8 mouse cellular contexts compared by ENCODE assay signal in genomic region chr17:26948316-26949050, GRCm38 (mm10). TPM values are rescaled to one million over a fixed set of nuclear protein-coding genes. Genes with fewer than 3 reads are reported as not detected.
DNase-seq lines count a peak whose midpoint lies in the region; ATAC-seq and TF ChIP-seq lines count a peak whose summit lies in the region.

No protein-coding gene starts in this region.

- no peak for TF ChIP-seq CTCF in ES-Bruce4 (IDR thresholded peaks at IDR 0.05; ENCODE audit: low read depth, low read length)
- TF ChIP-seq CTCF in cortical plate, adult 2 months (IDR thresholded peaks at IDR 0.05; ENCODE audit: extremely low read depth, insufficient read depth, low read length), result no peak

- H3K36me3 ChIP-seq in ES-Bruce4 (ENCODE audit: control insufficient read depth, insufficient read depth, low read length, poor library complexity, severe bottlenecking), result no peaks in the 10 kb centered on the region
- no peaks in the 10 kb centered on the region for H3K36me3 ChIP-seq in heart, embryonic 14.5 days (ENCODE audit: control insufficient read depth, insufficient read depth, low read length)

- H3K27me3 ChIP-seq in ES-Bruce4 (ENCODE audit: control insufficient read depth, insufficient read depth, low read length, poor library complexity, severe bottlenecking), result no peaks in the 10 kb centered on the region; the same call in 1 of the 2 replicates
- H3K27me3 ChIP-seq in heart, embryonic 14.5 days (ENCODE audit: control insufficient read depth, insufficient read depth, low read length), result no peaks in the 10 kb centered on the region

- peak overlapping the region; percentile 72 for H3K4me3 ChIP-seq in ES-Bruce4 (ENCODE audit: low read depth, low read length)
- H3K4me3 ChIP-seq in cortical plate, adult 2 months (ENCODE audit: insufficient read depth, low read length), result peak overlapping the region; percentile 59
- peak overlapping the region; percentile 73 to 79 for H3K4me3 ChIP-seq in heart, embryonic 14.5 days (ENCODE audit: control insufficient read depth in 1 of 2, insufficient read depth in 1 of 2, low read depth in 1 of 2, low read length in 2 of 2)

- WGBS in heart, embryonic 14.5 days, result under 1% methylated on average over 28 of the region's 87 CpGs

- H3K4me1 ChIP-seq in ES-Bruce4 (ENCODE audit: control insufficient read depth, insufficient read depth, low read length), result peaks cover 1% of the 10 kb centered on the region
- peaks cover 13% of the 10 kb centered on the region for H3K4me1 ChIP-seq in cortical plate, adult 2 months (ENCODE audit: control insufficient read depth, insufficient read depth, low read length)
- H3K4me1 ChIP-seq in heart, embryonic 14.5 days (ENCODE audit: control insufficient read depth in 2 of 2, insufficient read depth in 2 of 2, low read length in 2 of 2), result peaks cover 36 to 68% of the 10 kb centered on the region in 2 experiments

- no peak for TF ChIP-seq EP300 in ES-Bruce4 (IDR thresholded peaks at IDR 0.05; ENCODE audit: insufficient read depth, low read depth, low read length)

- H3K27ac ChIP-seq in ES-Bruce4 (ENCODE audit: insufficient read depth, low read length), result no peak overlapping the region
- H3K27ac ChIP-seq in cortical plate, adult 2 months (ENCODE audit: insufficient read depth, low read length), result peak overlapping the region; percentile 91
- H3K27ac ChIP-seq in heart, embryonic 14.5 days (replicated peaks in 1 of 2; ENCODE audit: control insufficient read depth in 1 of 2, insufficient read depth in 1 of 2, low read depth in 2 of 2, low read length in 2 of 2), result peak overlapping the region; percentile 41 to 71; a peak in 2 of 4 replicates

- H3K4me2 ChIP-seq in heart, embryonic 14.5 days (ENCODE audit: low read length), result peak overlapping the region; percentile 97

- ATAC-seq in heart, embryonic 14.5 days (ENCODE audit: insufficient number of reproducible peaks, insufficient read depth, low FRiP score, low read depth), result no peak; the same call in 1 of the 2 replicates

- DNase-seq in cerebellum, adult 11-12 months, result peak; percentile 63
- no peak for DNase-seq in cerebellum, adult 11 months
- DNase-seq in kidney, postnatal 10 days, result peak; percentile 79
- DNase-seq in lung, postnatal 10 days, result peak; percentile 65
- peak; percentile 71 for DNase-seq in right cerebral cortex, postnatal 4 days

- no peak for TF ChIP-seq POLR2A in ES-Bruce4 (IDR thresholded peaks at IDR 0.05; ENCODE audit: insufficient read depth, low read length)
- TF ChIP-seq POLR2A in cortical plate, adult 2 months (IDR thresholded peaks at IDR 0.05; ENCODE audit: extremely low read depth, insufficient read depth, low read length), result 0 out of 2 replicates have a peak, but pooled peaks have one; percentile 17

- H3K9me3 ChIP-seq in ES-Bruce4 (replicated peaks; ENCODE audit: control insufficient read depth, insufficient read depth, low read length, poor library complexity, severe bottlenecking), result no peaks in the 10 kb centered on the region
- H3K9me3 ChIP-seq in heart, embryonic 14.5 days (ENCODE audit: control insufficient read depth, low read length), result no peaks in the 10 kb centered on the region

- H3K9ac ChIP-seq in ES-Bruce4 (ENCODE audit: low read depth, poor library complexity, severe bottlenecking), result peak overlapping the region; percentile 71
- H3K9ac ChIP-seq in heart, embryonic 14.5 days (ENCODE audit: low read length), result peak overlapping the region; percentile 82

RNA-seq across cellular contexts. Expression of gene Syngap1, which starts 7.4 kb away (rescaled TPM):
- 23.5 and 24.5 TPM in 2 replicates for polyA plus RNA-seq in ES-Bruce4 (2011; ENCODE audit: insufficient read depth, insufficient read length, low read depth, missing spikeins)
- polyA plus RNA-seq in cortical plate, adult 2 months (2012; rRNA removed), result 185 and 195 TPM in 2 replicates
- polyA plus RNA-seq in heart, embryonic 14.5 days (2014; fragmentation: Nextera tagmentation; extraction: Ambion mirVana), result 1.5 TPM in 2 replicates

RNA-seq across cellular contexts. Expression of gene Cuta, which starts 9.1 kb away (rescaled TPM):
- polyA plus RNA-seq in ES-Bruce4 (2011; ENCODE audit: insufficient read depth, insufficient read length, low read depth, missing spikeins), result 58.9 and 63.0 TPM in 2 replicates
- polyA plus RNA-seq in cortical plate, adult 2 months (2012; rRNA removed), result 136 and 139 TPM in 2 replicates
- polyA plus RNA-seq in heart, embryonic 14.5 days (2014; fragmentation: Nextera tagmentation; extraction: Ambion mirVana), result 156 and 173 TPM in 2 replicates

RNA-seq across cellular contexts. Expression of gene Phf1, which starts 15.6 kb away (rescaled TPM):
- polyA plus RNA-seq in ES-Bruce4 (2011; ENCODE audit: insufficient read depth, insufficient read length, low read depth, missing spikeins), result 7.8 and 8.7 TPM in 2 replicates
- 47.7 and 48.1 TPM in 2 replicates for polyA plus RNA-seq in cortical plate, adult 2 months (2012; rRNA removed)
- 5.2 and 8.0 TPM in 2 replicates for polyA plus RNA-seq in heart, embryonic 14.5 days (2014; fragmentation: Nextera tagmentation; extraction: Ambion mirVana)

RNA-seq across cellular contexts. Expression of gene Zbtb9, which starts 24.5 kb away (rescaled TPM):
- 11.0 and 12.4 TPM in 2 replicates for polyA plus RNA-seq in ES-Bruce4 (2011; ENCODE audit: insufficient read depth, insufficient read length, low read depth, missing spikeins)
- polyA plus RNA-seq in cortical plate, adult 2 months (2012; rRNA removed), result 13.9 and 14.5 TPM in 2 replicates
- polyA plus RNA-seq in heart, embryonic 14.5 days (2014; fragmentation: Nextera tagmentation; extraction: Ambion mirVana), result 6.8 TPM in 2 replicates

RNA-seq across cellular contexts. Expression of gene Kifc5b, which starts 31.6 kb away (rescaled TPM):
- polyA plus RNA-seq in ES-Bruce4 (2011; ENCODE audit: insufficient read depth, insufficient read length, low read depth, missing spikeins), result 43.0 and 43.2 TPM in 2 replicates
- polyA plus RNA-seq in cortical plate, adult 2 months (2012; rRNA removed), result 3.9 TPM in 2 replicates
- 4.2 and 5.0 TPM in 2 replicates for polyA plus RNA-seq in heart, embryonic 14.5 days (2014; fragmentation: Nextera tagmentation; extraction: Ambion mirVana)
